Mouse (Mus musculus) CH12.LX (cell line): ENCODE measurements around the gene Prkcq. TPM values are rescaled to one million over a fixed set of nuclear protein-coding genes. Genes with fewer than 3 reads are reported as not detected.

Source experiments
- DNase-seq: peaks from one replicate; pipeline ENCODE4 v3.0.0-alpha.2; 2013; ENCODE audit errors: extremely low read depth
- H3K27ac ChIP-seq: 2 replicates; pipeline ENCODE4 v1.5.1; 2012; ENCODE audit warnings: low read depth, mild to moderate bottlenecking, control low read depth, moderate library complexity; ENCODE audit not compliant: insufficient read depth
- H3K27me3 ChIP-seq: replicated peaks from 2 replicates; pipeline ENCODE3; 2012; ENCODE audit warnings: inconsistent platforms
- H3K36me3 ChIP-seq, 2 experiments: replicated peaks in 1 of 2; 2 replicates each; pipeline versions ENCODE3 to v1.6.1; 2012; ENCODE audit warnings: inconsistent platforms in 1 of 2, low read length in 1 of 2, mild to moderate bottlenecking in 1 of 2, mixed read lengths in 1 of 2, moderate library complexity in 1 of 2; ENCODE audit not compliant: control insufficient read depth in 1 of 2, insufficient read depth in 1 of 2
- H3K4me1 ChIP-seq, 2 experiments: 2 replicates each; pipeline ENCODE4 v1.6.1; 2012; ENCODE audit warnings: inconsistent platforms in 1 of 2, moderate library complexity in 1 of 2; ENCODE audit not compliant: insufficient read depth in 2 of 2, control insufficient read depth in 1 of 2
- H3K4me2 ChIP-seq: 2 replicates; pipeline ENCODE4 v1.6.1; 2012; ENCODE audit warnings: low read depth, mild to moderate bottlenecking, control low read depth; ENCODE audit not compliant: poor library complexity, insufficient read depth, severe bottlenecking
- H3K4me3 ChIP-seq, 3 experiments: fragments of 150-350 bp in 1 of 3; sonication (generic) in 1 of 3; replicated peaks in 1 of 3; 2 replicates each; pipeline versions ENCODE3 to v1.5.1; 2011 to 2012; ENCODE audit warnings: low read depth in 2 of 3, low read length in 2 of 3, mild to moderate bottlenecking in 2 of 3, moderate library complexity in 2 of 3, control low read depth in 1 of 3, improper control_type of control experiment in 1 of 3, inconsistent platforms in 1 of 3, mixed read lengths in 1 of 3; ENCODE audit not compliant: poor library complexity in 1 of 3
- H3K79me2 ChIP-seq: replicated peaks from 2 replicates; pipeline ENCODE4 v1.6.1; 2012; ENCODE audit warnings: mild to moderate bottlenecking, moderate library complexity; ENCODE audit not compliant: control insufficient read depth, poor library complexity, insufficient read depth, severe bottlenecking; ENCODE audit errors: extremely low read depth
- H3K9ac ChIP-seq: 2 replicates; pipeline ENCODE4 v1.6.1; 2012; ENCODE audit warnings: low read depth, mild to moderate bottlenecking, control low read depth, moderate library complexity; ENCODE audit not compliant: insufficient read depth
- H3K9me3 ChIP-seq: replicated peaks from 2 replicates; pipeline ENCODE3; 2012; ENCODE audit warnings: low read length, inconsistent platforms, mixed read lengths
- CHD1 ChIP-seq: IDR thresholded peaks from 2 replicates; pipeline ENCODE4 v1.6.1; 2012; ENCODE audit warnings: low read depth, low read length, improper control_type of control experiment, inconsistent platforms
- CHD2 ChIP-seq: IDR thresholded peaks from 2 replicates; pipeline ENCODE4 v1.6.1; 2011; ENCODE audit warnings: low read length, improper control_type of control experiment
- CTCF ChIP-seq, 2 experiments: IDR thresholded peaks in 1 of 2; conservative IDR thresholded peaks in 1 of 2; 2 replicates each; pipeline ENCODE4 v1.5.1; 2011 to 2012; ENCODE audit warnings: low read depth in 2 of 2, low read length in 2 of 2, improper control_type of control experiment in 1 of 2, inconsistent platforms in 1 of 2, mild to moderate bottlenecking in 1 of 2, moderate library complexity in 1 of 2
- E2F4 ChIP-seq: IDR thresholded peaks from 2 replicates; pipeline ENCODE4 v1.6.1; 2011; ENCODE audit warnings: low read depth, low read length, improper control_type of control experiment; ENCODE audit not compliant: insufficient replicate concordance
- ELF1 ChIP-seq: IDR thresholded peaks from 2 replicates; pipeline ENCODE4 v1.6.1; 2014; ENCODE audit warnings: low read depth, mild to moderate bottlenecking, inconsistent platforms, low read length, improper control_type of control experiment
- ETS1 ChIP-seq: conservative IDR thresholded peaks from 2 replicates; pipeline ENCODE4 v1.6.1; 2012; ENCODE audit warnings: low read depth, mild to moderate bottlenecking, inconsistent platforms, low read length, improper control_type of control experiment, moderate library complexity
- GABPA ChIP-seq: IDR thresholded peaks from 2 replicates; pipeline ENCODE4 v1.6.1; 2012; ENCODE audit warnings: low read depth, low read length, improper control_type of control experiment, inconsistent platforms; ENCODE audit not compliant: insufficient replicate concordance
- HCFC1 ChIP-seq: IDR thresholded peaks from 2 replicates; pipeline ENCODE4 v1.6.1; 2012; ENCODE audit warnings: low read depth, mild to moderate bottlenecking, inconsistent platforms, low read length, improper control_type of control experiment
- IRF4 ChIP-seq: IDR thresholded peaks from 2 replicates; pipeline ENCODE4 v1.6.1; 2014; ENCODE audit warnings: low read depth, mild to moderate bottlenecking, inconsistent platforms, low read length, improper control_type of control experiment
- KAT2A ChIP-seq: IDR thresholded peaks from 2 replicates; pipeline ENCODE4 v1.6.1; 2012; ENCODE audit warnings: low read length, improper control_type of control experiment, inconsistent platforms; ENCODE audit not compliant: insufficient replicate concordance
- MAX ChIP-seq: IDR thresholded peaks from 2 replicates; pipeline ENCODE4 v1.6.1; 2011; ENCODE audit warnings: low read length, improper control_type of control experiment
- MAZ ChIP-seq: IDR thresholded peaks from 2 replicates; pipeline ENCODE4 v1.6.1; 2012; ENCODE audit warnings: low read depth, mild to moderate bottlenecking, inconsistent platforms, low read length, improper control_type of control experiment, moderate library complexity
- PAX5 ChIP-seq: IDR thresholded peaks from 2 replicates; pipeline ENCODE4 v1.6.1; 2012; ENCODE audit warnings: low read length, inconsistent platforms, mixed read lengths
- POLR2A ChIP-seq: IDR thresholded peaks from 2 replicates; pipeline ENCODE4 v1.6.1; 2011; ENCODE audit warnings: low read depth, mild to moderate bottlenecking, improper control_type of control experiment, low read length
- RAD21 ChIP-seq: IDR thresholded peaks from 2 replicates; pipeline ENCODE4 v1.6.1; 2011; ENCODE audit warnings: low read depth, mild to moderate bottlenecking, low read length, improper control_type of control experiment, moderate library complexity
- SIN3A ChIP-seq: IDR thresholded peaks from 2 replicates; pipeline ENCODE4 v1.6.1; 2012; ENCODE audit warnings: low read length, improper control_type of control experiment, inconsistent platforms
- SMC3 ChIP-seq: IDR thresholded peaks from 2 replicates; pipeline ENCODE4 v1.6.1; 2011; ENCODE audit warnings: low read depth, low read length, improper control_type of control experiment
- TBP ChIP-seq: conservative IDR thresholded peaks from 2 replicates; pipeline ENCODE4 v1.6.1; 2011; ENCODE audit warnings: low read depth, low read length, improper control_type of control experiment
- TCF12 ChIP-seq: IDR thresholded peaks from 2 replicates; pipeline ENCODE4 v1.6.1; 2014; ENCODE audit warnings: low read depth, mild to moderate bottlenecking, inconsistent platforms, low read length, improper control_type of control experiment
- ZMIZ1 ChIP-seq: IDR thresholded peaks from 2 replicates; pipeline ENCODE4 v1.6.1; 2012; ENCODE audit warnings: low read depth, mild to moderate bottlenecking, inconsistent platforms, low read length, improper control_type of control experiment
- dilution Hi-C: fragments of 300-500 bp; cut with MboI; formaldehyde crosslinking; loops from 2 replicates; pipeline ENCODE4 v1.14.3; 2020; ENCODE audit warnings: low sequenced_read_pairs; ENCODE audit not compliant: extremely low pct_unique_long_range_greater_than_20kb, extremely low pct_ligation_motif_present
- in situ Hi-C: fragments of 300-500 bp; cut with MboI; formaldehyde crosslinking; loops from 3 replicates; pipeline ENCODE4 v1.14.3; 2019; ENCODE audit warnings: low sequenced_read_pairs, low pct_ligation_motif_present, low pct_unique_long_range_greater_than_20kb, mixed read lengths
- polyA plus RNA-seq: library from polyadenylated mRNA; unstranded; fragments of >175 nt; gene quantifications from 2 replicates; pipeline ENCODE4 v1.2.1, GENCODE M21; 2012; ENCODE audit warnings: low read depth; ENCODE audit not compliant: insufficient read length
- total RNA-seq, 2 experiments: library from RNA; depleted of rRNA; stranded (reverse); fragments of 300-350 nt in 1 of 2; fragments of >200 nt in 1 of 2; gene quantifications; 2 replicates each; pipeline ENCODE4 v1.2.3; 2012 to 2014

The Prkcq gene
- total and polyA plus RNA-seq, 3 experiments, result not detected

DNA sequence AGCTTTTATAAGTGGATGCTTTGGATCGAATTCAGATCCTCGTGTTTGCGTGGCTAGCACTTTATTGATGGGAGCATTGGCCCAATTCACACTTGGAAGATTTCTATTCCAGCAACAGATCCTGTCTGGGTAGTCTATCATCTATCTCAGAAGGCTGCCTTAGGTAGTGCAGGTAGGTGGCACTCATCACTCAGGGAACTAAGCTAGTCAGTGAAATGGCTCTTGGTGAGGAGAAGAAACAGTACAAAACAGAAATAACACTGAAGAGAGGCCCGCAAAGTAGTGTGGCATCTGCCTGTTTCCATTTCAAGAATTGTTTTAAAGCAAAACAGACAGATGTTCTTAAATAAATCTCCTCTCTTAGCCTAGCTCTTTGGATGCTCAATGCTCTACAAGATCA is 10.6 kb upstream of the Prkcq start:
- no peaks in the 10 kb centered on the region for H3K9me3 ChIP-seq
- peaks cover 0 to 3% of the 10 kb centered on the region in 2 experiments; a peak in 1 of 4 replicates for H3K4me1 ChIP-seq
- no peaks in the 10 kb centered on the region for H3K27me3 ChIP-seq
- no peaks in the 10 kb centered on the region for H3K79me2 ChIP-seq
- no peak overlapping the region for H3K4me3 ChIP-seq
- dilution Hi-C loops, result no loop called here
- H3K9ac ChIP-seq, result no peak overlapping the region
- no peaks in the 10 kb centered on the region for H3K36me3 ChIP-seq
- no peak overlapping the region for H3K27ac ChIP-seq
- no peak overlapping the region for H3K4me2 ChIP-seq
- peak in 1 of 2 experiments; percentile 39; a peak in 1 of 4 replicates for TF ChIP-seq CTCF (conservative IDR thresholded peaks at IDR 0.05 in 1 of 2, IDR thresholded peaks at IDR 0.05 in 1 of 2; ENCODE audit: low read depth in 2 of 2, low read length in 2 of 2)
- peak; percentile 34 for TF ChIP-seq RAD21
- no peak for TF ChIP-seq ZMIZ1
- no peak for DNase-seq
- in situ Hi-C loops, result no loop called here

DNA sequence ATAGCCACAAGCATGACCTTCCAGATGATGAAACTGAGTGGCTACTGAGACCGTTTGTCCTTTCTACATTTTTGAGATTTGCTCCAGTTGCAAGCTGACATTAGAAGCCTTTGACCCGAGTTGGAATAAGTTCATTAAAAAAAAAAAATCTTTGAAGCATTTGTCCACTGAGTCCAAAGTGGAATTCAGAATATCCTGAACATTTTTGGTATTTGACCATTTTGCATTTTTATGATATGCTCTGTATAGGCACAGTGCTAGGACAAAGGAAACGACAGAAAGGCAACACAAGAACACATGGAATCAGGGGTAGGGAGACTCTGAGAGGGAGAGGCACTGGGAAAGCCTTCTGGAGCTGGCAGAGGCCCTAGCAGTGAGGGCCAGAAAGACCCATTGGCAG is 9.2 kb upstream of the Prkcq start:
- no peak overlapping the region for H3K27ac ChIP-seq
- H3K9ac ChIP-seq, result no peak overlapping the region
- H3K36me3 ChIP-seq, result no peaks in the 10 kb centered on the region
- H3K79me2 ChIP-seq, result no peaks in the 10 kb centered on the region
- no peaks in the 10 kb centered on the region for H3K27me3 ChIP-seq
- H3K4me3 ChIP-seq, result no peak overlapping the region
- H3K9me3 ChIP-seq, result no peaks in the 10 kb centered on the region
- peaks cover 0 to 3% of the 10 kb centered on the region in 2 experiments; a peak in 1 of 4 replicates for H3K4me1 ChIP-seq
- dilution Hi-C loops (no loop called here), in situ Hi-C loops (no loop called here)
- TF ChIP-seq ELF1 (no peak), TCF12 (no peak), POLR2A (no peak), IRF4 (no peak), HCFC1 (no peak), MAX (no peak), SIN3A (no peak), PAX5 (no peak), CHD1 (no peak), GABPA (no peak), KAT2A (no peak), ETS1 (no peak), MAZ (no peak), CHD2 (no peak), CTCF (conservative IDR thresholded peaks at IDR 0.05 in 1 of 2, IDR thresholded peaks at IDR 0.05 in 1 of 2; ENCODE audit: low read depth in 2 of 2, low read length in 2 of 2) (no peak), E2F4 (no peak), SMC3 (no peak), ZMIZ1 (no peak), TBP (no peak)
- TF ChIP-seq, all 38 proteins: peak for 0
- H3K4me2 ChIP-seq, result no peak overlapping the region
- no peak for DNase-seq
